Mouse (Mus musculus) forebrain, embryonic 12.5 days (tissue): ENCODE results near the gene Ednrb. TPM values are rescaled to one million over a fixed set of nuclear protein-coding genes. Genes with fewer than 3 reads are reported as not detected.

ENCODE experiments used
- ATAC-seq: fragments of 200-750 bp; cut with Nextera tagmentation; 2 replicates; pipeline ENCODE4 v1.8.0; 2017; ENCODE audit warnings: moderate TSS enrichment; ENCODE audit not compliant: low FRiP score
- H3K27ac ChIP-seq: fragments of 300-500 bp; sonication (generic); 2 replicates; pipeline ENCODE4 v1.5.1; 2016; ENCODE audit warnings: mild to moderate bottlenecking
- H3K27me3 ChIP-seq: fragments of 300-500 bp; sonication (generic); 2 replicates; pipeline ENCODE4 v1.6.1; 2016; ENCODE audit warnings: mild to moderate bottlenecking
- H3K36me3 ChIP-seq: fragments of 300-500 bp; sonication (generic); replicated peaks from 2 replicates; pipeline ENCODE4 v1.6.1; 2016; ENCODE audit warnings: mild to moderate bottlenecking
- H3K4me1 ChIP-seq: fragments of 300-500 bp; sonication (generic); 2 replicates; pipeline ENCODE4 v1.6.1; 2016
- H3K4me2 ChIP-seq: fragments of 300-500 bp; sonication (generic); 2 replicates; pipeline ENCODE4 v1.6.1; 2016; ENCODE audit warnings: mild to moderate bottlenecking, moderate library complexity
- H3K4me3 ChIP-seq: fragments of 300-500 bp; sonication (generic); replicated peaks from 2 replicates; pipeline ENCODE4 v1.5.1; 2016; ENCODE audit warnings: mild to moderate bottlenecking
- H3K9ac ChIP-seq: fragments of 300-500 bp; sonication (generic); 2 replicates; pipeline ENCODE4 v1.6.1; 2016; ENCODE audit warnings: mild to moderate bottlenecking
- H3K9me3 ChIP-seq: fragments of 300-500 bp; sonication (generic); 2 replicates; pipeline ENCODE4 v1.6.1; 2016
- WGBS: fragments of 180-500 bp; shearing (Covaris S2); methylation state at CpG from one replicate; pipeline ENCODE4 v1.1.7; 2016; 5-methylcytosine and 5-hydroxymethylcytosine counted together
- polyA plus RNA-seq: library from polyadenylated mRNA; unstranded; fragments of >200 nt; fragmentation: Nextera tagmentation; extraction: Ambion mirVana; gene quantifications from 2 replicates; pipeline ENCODE4 v1.2.1, GENCODE M21; 2016

Ednrb gene
- polyA plus RNA-seq, 1 experiment from 2014 or later: 67.9 TPM

- WGBS: 90% methylated on average over 25 of the region's 25 CpGs
- Histone ChIP-seq H3K27me3 (no peaks in the 10 kb centered on the region), H3K27ac (no peak overlapping the region), H3K4me2 (no peak overlapping the region), H3K4me3 (no peak overlapping the region), H3K36me3 (peaks cover 22% of the 10 kb centered on the region), H3K9me3 (no peaks in the 10 kb centered on the region), H3K4me1 (no peaks in the 10 kb centered on the region), H3K9ac (no peak overlapping the region)
- no peak for ATAC-seq
These were observed 27.4 kb downstream of the Ednrb start for GRCm38 (mm10) chr14:103816637-103817308.

GRCm38 (mm10) chr14:103815542-103815941 lies 28.7 kb downstream of the Ednrb start:
- Histone ChIP-seq H3K27ac (no peak overlapping the region), H3K4me2 (no peak overlapping the region), H3K9me3 (no peaks in the 10 kb centered on the region), H3K4me3 (no peak overlapping the region), H3K27me3 (no peaks in the 10 kb centered on the region), H3K36me3 (peaks cover 15% of the 10 kb centered on the region), H3K4me1 (no peaks in the 10 kb centered on the region), H3K9ac (no peak overlapping the region)
- ATAC-seq: no peak
- 76% methylated on average over 16 of the region's 16 CpGs for WGBS

GRCm38 (mm10) chr14:103814015-103814691 lies 30.0 kb downstream of the Ednrb start:
- Histone ChIP-seq H3K4me1 (no peaks in the 10 kb centered on the region), H3K9ac (no peak overlapping the region), H3K4me3 (no peak overlapping the region), H3K4me2 (no peak overlapping the region), H3K36me3 (0 out of 2 replicates have a peak, but pooled peaks cover 10% of the 10 kb centered on the region), H3K27me3 (no peaks in the 10 kb centered on the region), H3K27ac (no peak overlapping the region), H3K9me3 (no peaks in the 10 kb centered on the region)
- 77% methylated on average over 10 of the region's 10 CpGs for WGBS
- no peak for ATAC-seq

GRCm38 (mm10) chr14:103813246-103813645 lies 31.0 kb downstream of the Ednrb start:
- no peak for ATAC-seq
- 83% methylated on average over 3 of the region's 3 CpGs for WGBS
- no peaks in the 10 kb centered on the region for H3K9me3 ChIP-seq

DNA sequence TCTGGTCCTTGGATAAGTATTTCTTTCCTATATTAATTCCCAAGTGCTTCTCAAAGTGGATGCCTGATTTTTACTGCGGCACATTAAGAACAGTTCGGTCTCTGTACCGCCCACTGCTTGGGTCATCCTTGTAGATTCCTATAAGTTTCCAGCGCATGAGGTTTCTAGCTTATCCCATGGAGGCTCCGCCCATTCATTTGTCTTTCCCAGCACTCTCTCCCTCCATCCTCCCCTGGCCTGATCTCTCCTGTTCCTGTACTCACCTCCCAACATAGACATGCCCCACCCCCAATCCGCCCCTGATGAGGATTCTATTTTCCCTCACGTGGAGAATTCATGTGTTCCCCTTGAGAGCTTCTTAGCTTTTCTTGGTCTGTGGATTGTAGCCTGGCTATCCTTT lies 32.9 kb downstream of the Ednrb start:
- no peaks in the 10 kb centered on the region for H3K9me3 ChIP-seq

More at GRCm38 (mm10) chr14:103813246-103813645, 31.0 kb downstream of the Ednrb start:
- Histone ChIP-seq H3K9ac (no peak overlapping the region), H3K27ac (no peak overlapping the region), H3K36me3 (0 out of 2 replicates have a peak, but pooled peaks cover 6% of the 10 kb centered on the region), H3K4me2 (no peak overlapping the region), H3K4me3 (no peak overlapping the region), H3K4me1 (no peaks in the 10 kb centered on the region), H3K27me3 (no peaks in the 10 kb centered on the region)

GRCm38 (mm10) chr14:103803907-103804659 lies 40.1 kb downstream of the Ednrb start:
- H3K9me3 ChIP-seq: no peaks in the 10 kb centered on the region
- no peak overlapping the region for H3K9ac ChIP-seq
- no peak overlapping the region for H3K4me3 ChIP-seq
- H3K36me3 ChIP-seq: no peaks in the 10 kb centered on the region
- ATAC-seq: no peak
- H3K27me3 ChIP-seq: no peaks in the 10 kb centered on the region
- 83% methylated on average over 4 of the region's 4 CpGs for WGBS
- no peak overlapping the region for H3K4me2 ChIP-seq
- no peaks in the 10 kb centered on the region for H3K4me1 ChIP-seq
- no peak overlapping the region for H3K27ac ChIP-seq

More for the DNA sequence above, 32.9 kb downstream of the Ednrb start:
- no peaks in the 10 kb centered on the region for H3K27me3 ChIP-seq
- 96% methylated on average over 7 of the region's 7 CpGs for WGBS
- H3K9ac ChIP-seq: no peak overlapping the region
- H3K36me3 ChIP-seq: no peaks in the 10 kb centered on the region
- H3K27ac ChIP-seq: no peak overlapping the region
- no peaks in the 10 kb centered on the region for H3K4me1 ChIP-seq
- ATAC-seq: no peak
- H3K4me2 ChIP-seq: no peak overlapping the region
- H3K4me3 ChIP-seq: no peak overlapping the region

- Histone ChIP-seq H3K36me3 (no peaks in the 10 kb centered on the region), H3K27ac (no peak overlapping the region), H3K4me1 (peaks cover 13% of the 10 kb centered on the region), H3K9me3 (no peaks in the 10 kb centered on the region), H3K27me3 (no peaks in the 10 kb centered on the region), H3K4me3 (no peak overlapping the region), H3K9ac (no peak overlapping the region), H3K4me2 (no peak overlapping the region)
- no peak for ATAC-seq
- 90% methylated on average over 3 of the region's 3 CpGs for WGBS
These were observed 47.1 kb downstream of the Ednrb start for GRCm38 (mm10) chr14:103797123-103797522.

GRCm38 (mm10) chr14:103795591-103795990 lies 48.6 kb downstream of the Ednrb start:
- Histone ChIP-seq H3K27me3 (no peaks in the 10 kb centered on the region), H3K4me3 (no peak overlapping the region), H3K4me2 (no peak overlapping the region), H3K9ac (no peak overlapping the region), H3K9me3 (no peaks in the 10 kb centered on the region), H3K4me1 (peaks cover 13% of the 10 kb centered on the region), H3K27ac (no peak overlapping the region), H3K36me3 (no peaks in the 10 kb centered on the region)
- WGBS: 85% methylated on average over 1 of the region's 1 CpGs
- no peak for ATAC-seq

DNA sequence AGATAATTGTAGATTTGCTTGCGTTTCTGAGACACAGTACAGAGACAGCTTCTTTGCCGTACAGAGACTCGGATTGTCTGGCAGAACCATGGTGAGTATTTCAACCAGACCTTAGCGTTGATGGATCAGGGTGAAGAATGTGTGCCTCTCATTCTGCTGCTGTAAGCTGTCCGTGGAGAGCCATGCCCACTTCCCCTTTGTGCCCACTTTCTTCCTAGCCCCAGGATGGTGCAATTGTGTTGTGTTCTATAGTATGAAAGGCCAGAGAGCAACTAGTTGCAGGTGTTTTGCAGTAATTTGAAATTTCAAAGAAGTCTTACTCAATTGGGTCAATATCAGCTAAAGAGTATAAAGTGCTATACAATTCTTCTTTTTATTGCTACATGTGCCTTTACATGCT lies 50.8 kb downstream of the Ednrb start:
- Histone ChIP-seq H3K4me3 (no peak overlapping the region), H3K4me2 (no peak overlapping the region), H3K9me3 (no peaks in the 10 kb centered on the region), H3K36me3 (no peaks in the 10 kb centered on the region), H3K4me1 (peaks cover 13% of the 10 kb centered on the region), H3K9ac (no peak overlapping the region), H3K27ac (no peak overlapping the region), H3K27me3 (no peaks in the 10 kb centered on the region)
- 64% methylated on average over 5 of the region's 5 CpGs for WGBS
- no peak for ATAC-seq

GRCm38 (mm10) chr14:103792726-103793125 lies 51.5 kb downstream of the Ednrb start:
- Histone ChIP-seq H3K4me2 (no peak overlapping the region), H3K4me1 (peaks cover 13% of the 10 kb centered on the region), H3K9ac (no peak overlapping the region), H3K9me3 (no peaks in the 10 kb centered on the region), H3K36me3 (no peaks in the 10 kb centered on the region), H3K27me3 (no peaks in the 10 kb centered on the region), H3K4me3 (no peak overlapping the region), H3K27ac (no peak overlapping the region)
- 48% methylated on average over 1 of the region's 1 CpGs for WGBS
- ATAC-seq: no peak

DNA sequence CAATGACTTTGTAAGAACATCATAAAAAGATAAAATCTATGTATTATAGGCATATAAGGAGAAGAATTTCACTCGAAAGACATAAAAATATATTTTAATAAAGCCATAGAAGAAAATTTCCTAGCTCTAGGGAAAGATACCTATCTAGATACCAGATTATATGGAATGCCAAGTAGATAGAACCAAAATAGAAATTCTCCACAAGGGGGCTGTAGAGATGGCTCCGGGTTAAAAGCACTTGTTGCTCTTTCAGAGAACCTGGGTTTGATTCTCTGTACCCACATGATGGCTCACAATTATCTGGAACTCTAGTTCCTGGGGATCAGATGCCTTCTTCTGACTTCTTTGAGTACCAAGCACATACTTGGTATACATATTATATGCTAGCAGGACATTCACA lies 56.7 kb downstream of the Ednrb start:
- 93% methylated on average over 2 of the region's 2 CpGs for WGBS
- H3K4me3 ChIP-seq: no peak overlapping the region
- H3K27ac ChIP-seq: no peak overlapping the region
- H3K36me3 ChIP-seq: no peaks in the 10 kb centered on the region
- H3K27me3 ChIP-seq: no peaks in the 10 kb centered on the region
- H3K9ac ChIP-seq: no peak overlapping the region
- peaks cover 3% of the 10 kb centered on the region for H3K4me1 ChIP-seq
- ATAC-seq: no peak
- H3K9me3 ChIP-seq: no peaks in the 10 kb centered on the region
- no peak overlapping the region for H3K4me2 ChIP-seq

- ATAC-seq: no peak
- Histone ChIP-seq H3K4me3 (no peak overlapping the region), H3K9ac (no peak overlapping the region), H3K4me2 (no peak overlapping the region), H3K36me3 (no peaks in the 10 kb centered on the region), H3K27ac (no peak overlapping the region), H3K4me1 (no peaks in the 10 kb centered on the region), H3K27me3 (no peaks in the 10 kb centered on the region), H3K9me3 (no peaks in the 10 kb centered on the region)
- WGBS: 88% methylated on average over 9 of the region's 9 CpGs
These were observed 58.9 kb downstream of the Ednrb start for GRCm38 (mm10) chr14:103785096-103785965.
